Mouse (Mus musculus) gastrocnemius, postnatal 14 days (tissue): ENCODE measurements at regions not wholly inside any gene's neighbourhood (a gene's known extent, or its start where the extent isn't known, plus 50 kb on each side); places are given as distances from the start of the nearest gene placed in this dataset.
A peak's percentile ranks its signal among the peaks of the same experiment; 100 is the strongest.

Experiments used
- DNase-seq: peaks from one replicate; pipeline ENCODE4 v3.0.0; 2021; ENCODE audit warnings: mixed read lengths
- intact Hi-C: fragments of 180-260 bp; cut with DNase I; formaldehyde crosslinking; loops from one replicate; pipeline ENCODE4 v1.15.1; 2025; ENCODE audit warnings: low total_unique reads

DNA sequence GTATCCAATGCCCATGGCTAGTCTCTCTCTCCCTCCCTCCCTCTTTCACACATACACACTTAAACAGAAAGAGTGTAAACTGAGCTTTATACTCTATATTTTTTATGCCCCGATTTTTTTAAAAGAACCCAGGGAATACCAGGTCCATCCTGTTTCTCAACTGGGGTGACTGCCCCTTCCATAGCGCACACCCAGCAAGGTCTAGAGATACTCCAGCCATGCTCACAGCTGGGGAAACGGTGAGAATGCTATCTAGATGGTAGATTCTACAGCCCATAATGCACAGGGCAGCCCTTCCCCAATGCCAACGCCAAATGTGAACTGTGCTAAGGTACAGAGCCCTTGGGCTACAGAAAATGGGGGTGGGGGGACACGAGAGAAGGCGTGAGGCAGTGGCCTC is 51.2 kb upstream of the Tln2 start:
- DNase-seq = no peak
- intact Hi-C loops = no loop called here

DNA sequence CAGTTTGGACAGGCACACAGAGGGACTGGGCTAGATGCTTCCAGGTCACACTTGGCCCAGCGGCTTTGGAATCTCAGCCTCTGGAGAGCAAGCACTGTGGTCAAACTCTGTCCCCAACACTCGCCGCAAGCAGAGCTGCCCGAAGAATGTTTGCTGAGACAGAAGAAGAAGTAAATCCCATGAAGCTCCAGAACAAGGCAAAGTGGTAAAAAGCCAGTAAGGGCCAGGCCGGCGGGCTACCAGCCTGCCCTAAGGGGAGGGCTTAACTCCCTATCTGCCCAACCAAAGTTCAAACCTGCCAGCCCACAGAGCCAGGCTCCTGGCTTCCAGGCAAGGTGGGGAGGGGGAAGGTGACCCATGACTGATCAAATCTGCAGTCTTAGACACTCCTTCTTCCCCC is 52.2 kb upstream of the Tln2 start:
- intact Hi-C loops = no loop called here
- DNase-seq = no peak

DNA sequence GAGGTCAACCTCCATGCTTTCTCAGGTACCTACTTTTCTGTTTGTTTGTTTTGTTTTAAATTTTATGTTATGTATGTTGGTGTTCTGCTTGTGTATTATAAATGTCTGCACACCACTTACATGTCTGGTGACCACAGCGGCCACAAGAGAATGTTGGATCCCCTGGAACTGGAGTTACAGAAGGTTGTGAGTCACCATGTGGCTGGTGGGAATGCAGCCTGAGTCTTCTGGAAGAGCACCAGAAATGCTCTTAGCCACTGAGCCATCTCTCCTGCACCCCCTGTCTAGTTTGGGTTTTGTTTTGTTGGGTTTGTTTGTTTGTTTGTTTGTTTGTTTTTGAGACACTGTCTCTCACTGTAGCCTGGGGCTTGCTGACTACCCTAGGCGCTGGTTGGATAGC is 52.6 kb upstream of the Tln2 start:
- intact Hi-C loops = no loop called here
- no peak for DNase-seq

DNA sequence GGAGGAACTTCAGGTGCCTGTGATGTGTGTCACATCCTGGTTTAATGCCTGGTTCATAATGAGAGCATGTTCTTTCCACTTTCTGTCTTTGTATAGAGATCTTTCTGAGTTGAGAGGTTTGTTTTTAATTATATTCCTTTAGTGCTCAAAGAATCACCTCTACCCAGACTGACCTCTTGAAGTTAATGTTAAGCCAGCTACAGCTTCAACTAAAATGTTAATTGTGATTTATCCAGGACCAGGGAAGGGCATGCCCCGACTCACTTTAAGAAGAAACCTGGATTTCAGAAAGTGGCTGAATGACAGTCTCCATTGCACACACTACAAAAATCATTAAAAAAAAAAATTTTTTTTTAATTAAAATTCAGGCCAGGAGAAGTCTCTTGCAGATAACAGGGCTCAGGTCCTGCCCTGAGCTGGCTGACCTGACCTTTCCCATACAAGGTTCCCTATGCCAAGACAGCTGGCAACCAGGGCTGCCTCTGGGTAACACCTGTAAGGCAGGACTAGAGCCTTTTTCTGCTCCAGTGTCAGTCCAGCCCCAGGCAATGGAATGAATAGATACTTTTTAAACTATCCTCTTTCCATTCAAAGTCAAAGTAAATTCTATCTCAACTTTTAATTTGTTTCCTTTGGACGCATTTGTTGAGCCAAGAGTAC is 54.7 kb upstream of the Tln2 start:
- DNase-seq = no peak
- intact Hi-C loops = no loop called here

DNA sequence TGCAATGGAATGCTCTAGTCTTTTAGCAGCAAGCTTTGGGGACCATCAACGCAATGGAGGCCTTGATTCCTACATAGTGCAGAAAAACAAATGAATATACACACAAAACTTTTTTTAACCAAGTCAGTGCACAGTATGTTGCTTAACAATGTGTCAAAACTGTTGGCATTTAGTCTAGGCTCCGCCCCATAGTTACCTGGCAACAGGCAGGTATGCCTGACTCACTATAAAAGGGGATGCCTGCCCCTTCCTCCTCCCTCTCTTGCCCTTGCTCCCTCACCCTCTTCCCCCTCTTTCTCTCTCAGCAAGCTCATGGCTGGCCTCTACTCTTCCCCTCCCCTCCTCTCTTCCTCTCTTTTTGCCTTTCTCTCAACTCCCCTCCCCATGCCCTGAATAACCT is 56.7 kb upstream of the Tln2 start:
- no peak for DNase-seq
- intact Hi-C loops = no loop called here

DNA sequence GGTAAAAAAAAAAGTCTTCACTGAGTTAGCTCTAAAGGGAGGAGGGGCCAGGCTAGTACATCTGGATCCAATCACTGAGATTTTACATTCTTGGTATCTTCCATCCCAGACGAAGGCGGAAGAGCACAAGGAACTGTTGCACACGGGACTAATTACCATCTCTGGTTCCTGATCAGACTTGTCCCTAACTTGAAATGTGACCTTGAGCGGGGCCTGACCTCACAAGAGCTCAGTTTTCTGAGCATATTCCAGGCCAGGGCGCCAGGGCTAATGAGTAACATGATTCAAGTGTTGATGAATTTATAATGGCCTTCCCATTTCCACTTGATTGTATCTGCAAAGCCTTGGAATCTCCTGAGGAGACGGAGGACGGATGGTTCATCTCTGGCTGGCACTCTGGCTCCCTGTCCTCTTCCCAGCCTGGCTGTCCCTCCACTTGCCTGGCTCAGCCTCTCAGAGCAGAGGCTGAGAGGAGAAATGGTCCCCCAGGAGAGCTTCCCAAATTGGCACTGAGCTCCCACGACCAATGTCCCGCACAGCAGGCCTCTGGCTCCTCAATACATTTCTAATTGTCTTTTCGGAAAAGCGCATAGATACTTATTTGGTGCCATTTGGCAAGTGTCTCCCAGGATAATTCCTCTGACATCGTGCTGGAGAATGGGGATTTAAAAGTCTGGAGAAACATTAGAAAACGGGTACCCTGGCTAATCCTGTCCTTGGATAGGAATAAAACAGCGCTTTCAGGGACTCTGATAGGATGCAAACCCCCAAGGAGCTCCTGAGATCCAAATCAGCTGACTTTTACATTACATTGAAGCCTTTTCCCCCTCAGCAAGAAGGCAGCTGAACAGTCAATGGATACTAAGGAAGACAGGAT is 58.1 kb upstream of the Tln2 start:
- peak; percentile 9 for DNase-seq
- intact Hi-C loops = no loop called here

DNA sequence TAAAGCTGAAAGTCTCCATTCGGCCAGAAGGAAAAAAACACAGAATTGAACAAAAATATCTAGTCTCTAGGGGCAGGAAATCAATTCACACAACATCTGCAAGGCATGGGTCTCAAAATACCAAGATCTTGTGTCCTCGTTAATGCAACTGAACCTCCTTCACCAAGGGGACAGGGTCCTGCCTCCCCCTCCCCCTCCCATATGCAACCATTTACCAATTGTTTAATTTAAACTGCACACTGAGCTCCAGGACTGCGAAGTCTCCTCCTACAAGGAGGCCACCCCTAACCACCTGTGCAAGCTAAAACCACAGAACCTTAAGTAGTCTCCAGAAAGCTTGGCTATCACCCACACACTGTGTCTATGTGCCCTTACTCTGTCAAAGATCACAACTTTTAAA is 61.4 kb upstream of the Tln2 start:
- DNase-seq = no peak
- intact Hi-C loops = no loop called here

DNA sequence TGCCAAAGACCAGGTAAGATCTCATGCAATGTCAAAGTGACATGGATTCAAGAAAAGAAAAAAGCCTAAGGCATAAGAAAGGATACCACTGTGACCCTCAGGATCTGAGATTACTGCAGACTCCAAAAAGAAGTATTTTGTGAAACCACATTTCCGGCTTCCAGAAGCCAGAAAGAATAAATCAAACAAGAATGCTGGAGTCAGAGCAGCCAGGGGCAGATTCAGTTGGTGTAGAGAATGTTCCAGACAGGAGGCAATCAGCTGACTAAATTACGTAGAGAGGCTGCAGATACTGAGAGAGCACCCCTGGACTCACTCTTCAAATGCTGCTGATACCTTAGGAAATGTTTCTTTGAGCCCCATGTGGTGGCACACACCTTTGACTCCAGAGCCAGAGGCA is 67.7 kb upstream of the Tln2 start:
- intact Hi-C loops = no loop called here
- DNase-seq = no peak

DNA sequence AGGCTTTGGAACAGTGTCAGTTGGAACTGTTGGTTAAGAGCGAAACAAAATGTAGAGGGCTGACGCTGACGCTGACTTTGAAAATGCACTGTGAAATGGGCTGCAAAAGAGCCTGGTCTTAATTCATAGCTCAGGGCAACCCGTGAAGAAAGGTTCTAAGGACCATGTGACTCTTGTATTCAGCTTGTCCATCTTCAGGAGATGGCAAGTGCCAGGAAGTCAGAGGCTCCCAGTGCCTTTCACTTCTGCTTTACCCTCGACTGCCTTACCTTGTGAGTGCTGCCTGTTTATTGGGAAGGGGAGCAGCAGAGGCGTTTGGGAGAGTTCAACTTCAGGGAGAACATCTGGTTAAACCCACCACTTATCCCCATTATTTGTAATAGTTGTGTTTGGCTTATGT is 70.1 kb upstream of the Tln2 start:
- DNase-seq = no peak
- intact Hi-C loops = no loop called here

DNA sequence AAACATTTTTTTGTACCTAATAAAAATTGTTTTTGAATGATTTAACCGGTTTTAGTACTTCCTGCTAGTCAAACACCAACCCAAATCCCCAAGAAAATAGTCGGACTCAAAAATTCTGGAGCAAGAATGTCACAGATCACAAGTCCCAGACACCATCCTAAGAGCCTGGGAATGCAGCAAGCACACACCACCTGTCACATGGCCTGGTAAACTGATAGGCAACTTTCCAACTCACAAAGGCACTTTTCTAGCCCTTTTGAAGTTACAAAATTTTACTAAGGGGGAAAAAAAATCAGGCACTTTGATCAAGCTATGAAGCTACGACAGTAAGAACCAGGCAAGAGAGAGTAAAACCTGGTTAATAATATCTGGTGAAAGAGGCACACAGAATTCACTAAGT is 70.7 kb upstream of the Tln2 start:
- intact Hi-C loops = no loop called here

DNA sequence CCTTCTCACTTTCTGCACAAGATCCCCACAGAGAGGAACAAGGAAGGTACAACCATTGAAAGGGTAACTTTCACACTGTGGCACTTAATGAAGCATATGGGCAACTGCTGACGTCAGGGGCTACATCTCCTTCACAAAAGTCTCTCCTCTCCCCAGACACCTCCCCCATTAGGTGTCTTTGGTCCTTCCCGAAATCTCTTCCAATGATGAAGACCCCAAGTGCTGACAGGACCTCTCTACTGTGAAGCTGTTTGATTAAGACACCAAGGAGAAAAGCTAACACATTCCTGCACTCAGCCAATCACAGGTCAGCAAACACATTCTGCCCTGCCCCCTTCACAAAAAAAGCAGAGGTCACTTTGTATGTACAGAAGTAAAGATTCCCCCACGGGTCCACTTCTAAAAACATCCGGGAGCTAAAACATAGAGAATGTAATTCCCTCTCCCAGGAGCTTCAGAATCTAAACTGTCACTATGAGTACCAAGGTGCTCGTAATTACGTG is 72.3 kb upstream of the Tln2 start:
- no peak for DNase-seq
- intact Hi-C loops = no loop called here

More for the DNA sequence above, 70.7 kb upstream of the Tln2 start:
- DNase-seq = no peak

DNA sequence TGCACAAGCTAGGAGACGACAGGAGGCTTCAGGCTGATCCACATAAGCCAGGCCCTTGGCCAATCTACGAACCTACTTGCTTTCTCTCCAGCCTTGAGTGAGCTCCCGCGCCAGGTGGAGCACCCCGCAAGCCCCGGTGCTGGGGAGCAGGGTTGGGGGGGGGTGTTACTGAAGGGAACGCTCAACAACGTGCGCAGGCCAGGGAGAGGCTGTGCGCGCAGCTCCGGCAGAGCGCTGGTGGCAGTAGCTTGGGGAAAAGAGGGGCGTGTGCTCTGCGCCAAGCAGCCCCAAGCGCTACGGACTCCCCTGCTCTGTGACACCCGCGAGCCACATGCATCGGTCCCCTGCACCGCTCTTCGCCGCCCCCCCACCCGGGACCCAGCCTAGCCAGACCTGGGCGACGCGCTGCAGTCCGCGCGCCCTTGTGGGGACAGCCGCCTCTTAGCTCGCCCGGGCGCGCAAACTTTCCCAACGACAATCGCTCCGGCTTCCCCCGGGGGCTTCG is 73.1 kb upstream of the Tln2 start:
- intact Hi-C loops = no loop called here
- peak; percentile 45 for DNase-seq

DNA sequence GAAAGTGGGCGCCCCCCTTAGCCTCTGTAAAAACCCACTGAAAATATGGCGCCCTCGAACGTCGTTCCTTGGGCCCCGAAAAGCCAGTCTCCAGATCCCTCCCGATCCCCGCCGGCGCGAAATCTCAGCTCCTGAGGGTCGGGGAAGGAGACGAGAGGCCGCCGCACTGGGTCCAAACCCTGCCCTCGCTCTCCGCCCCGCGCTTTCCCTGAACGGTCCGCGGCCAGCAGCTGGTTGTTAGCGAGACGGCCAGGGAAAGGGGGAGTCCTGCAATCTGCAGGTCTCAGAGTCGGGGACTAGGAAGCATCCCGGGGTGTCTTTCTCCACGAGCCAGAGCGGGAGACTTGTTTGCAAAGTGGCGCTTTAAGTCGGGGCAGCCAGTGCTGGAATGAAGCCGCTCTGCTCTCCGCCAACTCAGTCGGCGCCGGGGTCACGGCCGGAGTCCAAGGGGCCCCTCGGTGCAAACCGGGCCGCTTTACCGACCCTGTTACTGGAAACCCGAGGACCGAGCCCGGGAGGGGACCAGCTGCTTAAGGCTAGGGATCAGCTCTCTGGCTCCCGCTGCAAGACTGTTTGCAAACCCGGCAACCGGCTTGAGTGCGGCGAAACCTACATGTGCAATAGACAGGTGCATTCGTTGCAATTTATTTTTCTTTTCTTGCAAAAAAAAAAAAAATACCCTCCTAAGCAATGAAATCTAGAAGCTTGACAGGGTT is 73.7 kb upstream of the Tln2 start:
- intact Hi-C loops = no loop called here
- DNase-seq = peak; percentile 56

DNA sequence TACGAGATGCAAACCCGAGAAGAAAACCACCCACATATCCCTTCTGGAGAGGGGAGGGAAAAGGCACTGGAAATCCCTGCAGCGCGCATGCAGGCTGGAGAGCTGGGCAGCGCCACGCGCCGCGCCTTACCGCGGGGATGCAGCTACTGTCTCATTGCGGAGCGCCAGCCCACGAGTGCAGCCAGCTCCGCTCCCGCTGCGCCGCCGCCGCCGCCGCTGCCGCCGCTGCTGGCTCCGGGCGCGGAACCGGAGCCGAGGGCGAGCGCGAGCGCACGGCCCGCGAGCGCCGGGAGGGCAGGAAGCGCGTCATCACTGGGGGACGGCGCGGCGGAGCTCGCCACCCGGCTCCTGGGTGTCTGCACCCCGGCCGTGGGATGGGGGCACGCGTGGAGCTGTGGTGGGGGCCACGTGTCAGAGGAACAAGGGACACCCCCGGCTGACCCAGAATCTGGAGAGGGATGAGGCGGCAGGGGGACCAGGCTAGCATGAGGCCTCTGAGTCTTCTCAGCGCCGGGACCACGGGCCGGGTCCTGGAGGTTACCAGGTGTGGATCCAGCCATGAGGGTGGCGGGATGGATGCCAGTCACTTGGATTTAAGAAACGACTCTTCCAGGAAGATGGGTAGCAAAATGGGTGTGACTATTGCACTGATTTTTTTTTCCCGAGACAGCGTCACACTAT is 74.4 kb upstream of the Tln2 start:
- peak; percentile 75 for DNase-seq
- intact Hi-C loops = no loop called here

DNA sequence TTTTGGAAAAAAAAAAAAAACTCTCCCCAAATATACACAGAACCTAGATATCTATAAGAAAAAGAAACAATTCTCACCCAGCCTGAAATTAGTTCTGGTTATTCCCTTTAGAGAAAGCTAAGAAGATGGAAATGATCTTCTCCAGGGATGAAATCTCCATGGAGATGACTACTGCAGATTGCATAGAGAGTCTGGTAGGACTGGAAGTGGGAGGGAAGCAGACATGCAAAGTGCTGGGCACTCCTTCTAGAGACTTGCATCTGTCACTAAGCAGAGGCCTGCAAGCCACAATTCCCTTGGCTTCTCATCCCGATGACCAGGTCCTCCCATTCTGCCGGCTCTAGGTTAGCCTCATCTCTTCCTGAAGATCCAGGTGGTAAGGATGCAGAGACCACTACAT is 87.3 kb upstream of the Tln2 start:
- DNase-seq = no peak
- intact Hi-C loops = no loop called here

DNA sequence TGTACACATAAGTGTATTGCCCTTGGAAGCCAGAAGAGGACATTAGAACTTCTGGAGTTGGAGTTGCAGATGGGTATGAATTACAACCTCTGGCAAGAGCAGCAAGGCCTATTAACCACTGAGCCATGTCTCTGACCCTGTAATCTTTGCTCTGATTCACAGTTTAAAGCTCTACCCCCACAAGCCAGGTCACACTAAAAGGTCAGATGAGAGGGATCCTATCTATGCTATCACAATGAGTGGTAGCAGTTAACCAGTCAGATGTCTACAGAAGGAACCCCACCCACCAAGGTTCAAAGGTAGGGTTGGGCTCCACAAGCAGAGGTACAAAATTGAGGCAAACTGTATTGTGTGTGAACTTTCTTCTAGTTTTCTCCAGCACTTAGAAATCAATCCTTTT is 94.5 kb upstream of the C2cd4b start:
- intact Hi-C loops = no loop called here
- DNase-seq = no peak

DNA sequence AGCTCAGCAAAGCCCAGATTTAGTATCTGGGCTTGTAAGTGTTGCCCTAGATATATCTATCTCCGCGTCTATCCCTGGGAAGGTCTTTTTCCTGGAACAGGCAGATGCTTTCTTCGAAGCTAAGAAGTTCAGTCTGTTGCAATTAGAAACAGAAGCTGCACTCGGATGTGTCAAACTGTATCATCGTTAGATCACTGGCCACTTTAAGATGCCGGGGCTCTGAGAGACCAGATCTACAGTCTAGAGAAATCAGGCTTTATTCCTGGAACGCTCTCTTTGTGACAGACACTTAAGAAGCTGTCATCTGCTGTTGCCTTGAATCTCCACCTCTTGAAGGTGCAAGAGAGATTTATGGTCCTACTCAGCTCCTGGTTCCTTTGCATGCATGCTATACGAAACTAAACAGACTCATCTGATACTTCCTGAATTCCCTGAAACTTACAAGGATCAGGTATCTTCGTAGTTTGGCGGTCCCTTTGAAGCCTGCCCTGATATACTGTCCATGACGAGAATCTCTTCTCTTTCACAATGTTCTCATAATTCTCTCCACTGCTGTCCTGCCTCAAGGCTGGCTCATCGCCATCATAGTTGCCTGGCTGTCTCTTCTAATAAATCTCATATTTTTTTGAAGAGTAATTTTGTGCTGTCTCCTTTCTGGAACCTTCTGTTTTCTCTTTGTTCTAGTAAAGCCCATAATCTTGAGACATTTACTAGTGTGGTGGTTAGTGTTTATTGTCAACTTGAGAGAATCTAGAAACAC is 88.8 kb upstream of the C2cd4b start:
- DNase-seq = no peak
- intact Hi-C loops = no loop called here

DNA sequence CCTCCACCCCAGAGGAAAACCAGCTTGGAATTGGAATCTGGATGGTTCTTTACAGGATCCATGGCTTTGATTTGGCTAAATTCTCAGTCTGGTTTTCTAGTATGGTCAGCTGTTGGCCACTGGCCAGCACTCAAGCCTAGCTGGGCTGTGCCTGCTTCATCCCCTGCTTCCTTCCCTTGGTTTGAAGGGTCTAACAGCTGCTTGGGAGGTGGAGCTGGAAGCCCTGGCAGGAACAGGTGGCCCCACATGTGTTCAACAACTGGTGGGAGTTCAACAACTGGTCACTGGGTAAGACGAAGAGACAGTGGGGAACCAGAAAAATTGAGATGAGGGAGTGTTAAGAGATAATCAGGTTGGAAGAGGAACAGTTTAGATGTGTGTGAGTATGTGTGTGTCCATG is 82.3 kb upstream of the C2cd4b start:
- peak; percentile 39 for DNase-seq
- intact Hi-C loops = no loop called here

DNA sequence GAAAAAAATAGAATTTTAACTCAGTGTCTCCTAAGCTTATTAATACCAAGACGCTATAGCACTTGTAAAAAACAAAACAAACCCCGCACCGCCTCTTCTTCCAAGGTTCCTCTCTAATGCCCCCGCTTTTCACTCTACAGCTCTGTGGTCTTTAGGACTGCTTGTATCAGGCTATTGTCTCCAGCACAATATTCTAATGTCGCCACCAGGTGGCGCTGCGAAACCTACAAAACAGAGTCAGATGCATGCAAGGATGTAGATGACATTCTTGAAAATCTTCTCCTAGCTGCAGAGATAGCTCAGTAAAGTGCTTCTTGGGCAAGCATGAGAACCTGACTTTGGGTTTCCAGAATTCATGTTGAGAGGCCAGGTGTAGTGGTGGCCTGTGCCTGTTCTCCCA is 75.9 kb upstream of the C2cd4b start:
- intact Hi-C loops = no loop called here
- DNase-seq = peak; percentile 42
